Mouse (Mus musculus): ENCODE measurements around the gene Opa3.

GRCm38 (mm10) chr7:19230899-19231298, 2.8 kb downstream of the Opa3 start:
- TF ChIP-seq POLR2A (IDR thresholded peaks at IDR 0.05; ENCODE audit: low read depth, low read length) (no peak), CTCF (IDR thresholded peaks at IDR 0.05; ENCODE audit: extremely low read depth, insufficient read depth, insufficient read length, insufficient replicate concordance) (no peak)

All from spleen, adult 2 months (tissue).